ENCODE assay signal across 19 mouse cellular contexts in the genomic region with DNA sequence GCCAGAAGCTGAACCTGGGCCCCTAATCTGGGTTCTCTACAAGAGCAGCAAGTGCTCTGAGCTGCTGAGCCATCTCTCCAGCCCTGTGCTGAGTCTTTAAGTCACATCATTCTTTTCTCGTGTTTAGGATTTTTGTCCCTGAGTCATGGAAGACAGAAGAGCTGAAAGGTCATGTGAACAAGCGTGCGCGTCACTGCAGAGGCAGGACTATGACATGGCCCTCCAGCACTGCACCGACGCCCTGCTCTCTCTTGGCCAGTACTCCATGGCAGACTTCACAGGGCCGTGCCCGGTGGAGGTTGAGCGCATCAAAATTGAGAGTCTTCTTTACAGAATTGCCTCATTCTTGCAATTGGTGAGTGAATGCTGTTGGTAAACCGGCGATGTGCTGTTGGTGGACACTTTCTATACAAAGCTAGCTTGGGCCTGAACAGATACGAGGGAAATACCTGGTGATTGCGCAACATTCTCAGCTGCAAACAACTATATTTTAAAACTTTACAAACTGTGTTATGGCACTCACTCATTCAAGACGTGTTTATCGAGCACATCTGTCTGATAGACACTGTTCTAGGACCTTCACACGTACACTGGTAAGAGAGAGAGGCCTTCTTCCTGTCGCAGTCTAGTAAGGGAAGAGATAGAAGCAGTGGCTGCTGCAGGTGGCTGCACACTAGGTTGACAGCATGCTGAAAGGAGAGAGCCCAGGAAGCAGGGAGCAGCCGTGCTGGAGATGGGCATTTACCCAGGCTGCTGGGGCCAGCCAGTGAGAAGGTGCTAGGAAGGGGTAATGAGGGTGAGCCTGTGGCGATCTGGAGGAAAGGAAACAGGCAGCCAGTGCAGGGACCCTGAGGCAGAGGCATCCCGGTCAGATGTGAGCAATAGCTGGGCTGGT. TPM values are rescaled to one million over a fixed set of nuclear protein-coding genes. Genes with fewer than 3 reads are reported as not detected.
A peak's percentile ranks its signal among the peaks of the same experiment; 100 is the strongest.
DNase-seq lines count a peak whose midpoint lies in the region; ATAC-seq and TF ChIP-seq lines count a peak whose summit lies in the region.
"Had no signal": no experiment of that assay in that cellular context is flagged by ENCODE, and none has a peak within 500 bp of the region (broad histone marks: within the 10 kb centered on the region; RNA-seq: fewer than 3 reads in every experiment).

No protein-coding gene starts in this region.

- peaks cover 56% of the 10 kb centered on the region for H3K36me3 ChIP-seq in heart, embryonic 10.5 days
- H3K36me3 ChIP-seq in heart, embryonic 11.5 days (ENCODE audit: control insufficient read depth, insufficient read depth, low read length): peaks cover 10% of the 10 kb centered on the region
- peaks cover 27% of the 10 kb centered on the region; the same call in 1 of the 2 replicates for H3K36me3 ChIP-seq in kidney, postnatal 0 days (ENCODE audit: insufficient read depth, low read length)

- peaks cover 30% of the 10 kb centered on the region for H3K4me1 ChIP-seq in heart, embryonic 10.5 days
- peaks cover 23% of the 10 kb centered on the region for H3K4me1 ChIP-seq in heart, embryonic 11.5 days (ENCODE audit: control insufficient read depth, insufficient read depth, low read length)
- peaks cover 32% of the 10 kb centered on the region for H3K4me1 ChIP-seq in kidney, postnatal 0 days (replicated peaks; ENCODE audit: insufficient read depth, low read length)
- H3K4me1 ChIP-seq: forebrain, embryonic 12.5 days had no signal

- H3K9me3 ChIP-seq in heart, embryonic 10.5 days: no peaks in the 10 kb centered on the region
- H3K9me3 ChIP-seq in heart, embryonic 11.5 days (replicated peaks; ENCODE audit: control insufficient read depth, low read length): no peaks in the 10 kb centered on the region
- H3K9me3 ChIP-seq in kidney, postnatal 0 days (replicated peaks; ENCODE audit: low read length): no peaks in the 10 kb centered on the region
- H3K9me3 ChIP-seq: embryonic facial prominence, embryonic 15.5 days; forebrain, embryonic 12.5 days; G1E; hindbrain, embryonic 10.5 days; liver, embryonic 13.5 days; megakaryocyte, embryonic 14.5 days; neural tube, embryonic 13.5 days had no signal

- TF ChIP-seq CTCF in kidney, postnatal 0 days (IDR thresholded peaks at IDR 0.05; ENCODE audit: low read depth): no peak

- H3K4me3 ChIP-seq in heart, embryonic 10.5 days: no peak overlapping the region
- no peak overlapping the region for H3K4me3 ChIP-seq in heart, embryonic 11.5 days (ENCODE audit: low read depth, low read length)
- no peak overlapping the region for H3K4me3 ChIP-seq in kidney, postnatal 0 days (replicated peaks; ENCODE audit: low read depth, low read length)
- H3K4me3 ChIP-seq: embryonic facial prominence, embryonic 15.5 days; forebrain, embryonic 12.5 days; hindbrain, embryonic 10.5 days; liver, embryonic 13.5 days; megakaryocyte, embryonic 14.5 days; neural tube, embryonic 13.5 days had no signal

- no peak overlapping the region for H3K9ac ChIP-seq in heart, embryonic 11.5 days (ENCODE audit: low read depth, low read length)
- no peak overlapping the region for H3K9ac ChIP-seq in kidney, postnatal 0 days (ENCODE audit: low read depth, low read length)
- H3K9ac ChIP-seq: embryonic facial prominence, embryonic 15.5 days; forebrain, embryonic 12.5 days; liver, embryonic 13.5 days; neural tube, embryonic 13.5 days had no signal

- no peak overlapping the region for H3K4me2 ChIP-seq in heart, embryonic 11.5 days
- H3K4me2 ChIP-seq in kidney, postnatal 0 days (ENCODE audit: low read length): no peak overlapping the region
- H3K4me2 ChIP-seq: embryonic facial prominence, embryonic 15.5 days; forebrain, embryonic 12.5 days; liver, embryonic 13.5 days; neural tube, embryonic 13.5 days had no signal

- H3K27ac ChIP-seq in heart, embryonic 10.5 days: 0 out of 2 replicates have a peak overlapping the region, but pooled peaks have one; percentile 62
- no peak overlapping the region for H3K27ac ChIP-seq in heart, embryonic 11.5 days (ENCODE audit: low read depth, low read length)
- peak overlapping the region; percentile 67 for H3K27ac ChIP-seq in kidney, postnatal 0 days
- H3K27ac ChIP-seq: embryonic facial prominence, embryonic 15.5 days; forebrain, embryonic 12.5 days; hindbrain, embryonic 10.5 days; liver, embryonic 13.5 days; neural tube, embryonic 13.5 days had no signal

- H3K27me3 ChIP-seq in heart, embryonic 10.5 days (ENCODE audit: insufficient read depth, poor library complexity, severe bottlenecking): no peaks in the 10 kb centered on the region
- no peaks in the 10 kb centered on the region for H3K27me3 ChIP-seq in heart, embryonic 11.5 days (ENCODE audit: control insufficient read depth, insufficient read depth, low read length)
- no peaks in the 10 kb centered on the region for H3K27me3 ChIP-seq in kidney, postnatal 0 days (ENCODE audit: insufficient read depth, low read length)
- H3K27me3 ChIP-seq: embryonic facial prominence, embryonic 15.5 days; forebrain, embryonic 12.5 days; liver, embryonic 13.5 days; megakaryocyte, embryonic 14.5 days; neural tube, embryonic 13.5 days had no signal

- no peak for DNase-seq in heart, embryonic 10.5 days (ENCODE audit: low spot score)
- no peak for DNase-seq in kidney, postnatal 0 days (ENCODE audit: low spot score)
- no peak for DNase-seq in kidney, adult 11 months
- peak; percentile 22 to 35 for DNase-seq in thymus, adult 18-20 months
- no peak for DNase-seq in embryo, embryonic 10 days (ENCODE audit: low spot score)
- DNase-seq: cerebellum, adult 18-20 months; gastrocnemius, postnatal 36 days; layer of hippocampus, postnatal 36 days; liver, embryonic 13.5 days; right cerebral cortex, postnatal 4 days had no signal

- WGBS in heart, embryonic 10.5 days: 93% methylated on average over 20 of the region's 20 CpGs
- WGBS in heart, embryonic 11.5 days (ENCODE audit: insufficient replicate concordance): 91% methylated on average over 20 of the region's 20 CpGs
- 85% methylated on average over 20 of the region's 20 CpGs for WGBS in kidney, postnatal 0 days

- no peak for ATAC-seq in heart, embryonic 11.5 days (replicated peaks; ENCODE audit: insufficient number of reproducible peaks, low FRiP score, low TSS enrichment)
- no peak for ATAC-seq in kidney, postnatal 0 days (replicated peaks; ENCODE audit: low FRiP score, low read depth)
- no peak for ATAC-seq in cerebellum, adult (ENCODE audit: insufficient number of reproducible peaks, low FRiP score, low TSS enrichment)
- ATAC-seq in monocyte, adult 5-6 weeks (replicated peaks; ENCODE audit: insufficient number of reproducible peaks, low FRiP score, low TSS enrichment, poor library complexity, severe bottlenecking): no peak

RNA-seq across cellular contexts. Expression of a gene that starts 27.3 kb away (rescaled TPM):
- polyA plus RNA-seq in heart, embryonic 10.5 days (2016; fragmentation: Nextera tagmentation; extraction: Ambion mirVana): 20.9 and 22.4 TPM in 2 replicates
- polyA plus RNA-seq in heart, embryonic 11.5 days (2014; fragmentation: Nextera tagmentation; extraction: Ambion mirVana): 18.1 and 20.1 TPM in 2 replicates
- polyA plus RNA-seq in kidney, postnatal 0 days (2015; fragmentation: Nextera tagmentation; extraction: Ambion mirVana): 11.7 and 12.3 TPM in 2 replicates
- 34.1 to 46.2 TPM (median 42.8 TPM) in 3 replicates for total RNA-seq in monocyte, adult 5-6 weeks (2017)

Comparison
In these comparisons a context has a peak if more than half of its experiments do, and no peak if none do; other contexts are left out.
1. DNase-seq: peak in thymus, adult 18-20 months (2 of 2); none in heart, embryonic 10.5 days (single experiment), kidney, postnatal 0 days (single experiment), kidney, adult 11 months (single experiment) and embryo, embryonic 10 days (single experiment).